Mouse (Mus musculus) T-cell, adult 2 months (primary cell): ENCODE results near the gene Olfr1062.
"Not testable (repeated sequence)": the region's sequence is repeated elsewhere in the genome, so short reads cannot be mapped to it uniquely, and the experiment has no call there.

Experiments
- DNase-seq: peaks from one replicate; pipeline ENCODE4 v3.0.0; 2022; ENCODE audit warnings: low spot score

Gene Olfr1062

DNA sequence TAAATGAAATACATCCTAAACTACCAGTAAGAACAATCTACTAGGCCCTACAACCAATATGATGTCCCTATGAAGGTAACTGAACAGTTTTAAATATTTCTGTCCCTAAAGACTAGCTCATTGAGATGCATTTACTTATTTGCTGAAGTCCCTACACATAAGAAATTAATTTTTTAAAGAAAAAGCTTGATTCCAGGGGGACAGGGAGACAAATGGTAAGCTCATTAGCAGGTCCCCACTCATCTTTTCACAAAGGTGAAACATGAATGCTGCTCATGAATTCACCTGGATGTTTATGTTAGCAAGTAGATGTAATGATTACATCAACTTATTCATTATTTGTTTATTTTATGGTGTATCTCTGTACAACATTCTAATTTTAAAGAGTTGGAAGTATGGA, at the start of gene Olfr1062:
Gene Olfr1062, minus strand, starts transcription at position 101 of the 400 bp plus-strand sequence.
- not testable (repeated sequence) for DNase-seq

DNA sequence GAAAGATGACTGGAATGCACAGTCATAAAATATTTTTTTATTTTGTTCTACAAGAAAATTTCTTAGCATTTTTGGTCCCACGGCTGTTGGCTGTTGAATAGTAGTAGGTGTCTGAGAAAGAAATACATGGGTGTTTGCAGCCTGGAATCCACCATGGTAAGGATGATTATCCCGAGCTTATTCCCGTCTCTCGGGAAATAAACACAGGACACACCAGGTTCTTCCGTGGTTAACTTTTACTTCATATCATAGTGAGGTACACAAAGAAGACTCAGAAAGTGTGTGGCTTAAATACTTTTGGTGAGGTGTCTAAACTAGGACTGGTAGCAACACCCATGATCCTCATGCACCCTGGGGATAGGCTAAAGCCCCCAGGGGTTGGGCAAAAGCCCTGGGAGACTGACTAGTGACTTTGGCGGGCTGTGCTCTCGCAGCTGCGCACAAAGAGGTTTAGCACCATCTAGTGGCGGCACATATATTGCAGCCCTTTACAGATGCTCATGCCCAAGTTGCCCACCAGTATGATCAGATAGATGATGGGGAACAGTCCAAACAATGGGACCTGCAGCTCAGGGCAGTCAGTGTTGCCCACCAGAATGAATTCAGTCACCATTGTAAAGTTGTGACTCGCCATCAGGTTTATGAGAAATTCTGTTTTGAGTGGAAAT, 38.0 kb upstream of the Olfr1062 start:
- DNase-seq = no peak

DNA sequence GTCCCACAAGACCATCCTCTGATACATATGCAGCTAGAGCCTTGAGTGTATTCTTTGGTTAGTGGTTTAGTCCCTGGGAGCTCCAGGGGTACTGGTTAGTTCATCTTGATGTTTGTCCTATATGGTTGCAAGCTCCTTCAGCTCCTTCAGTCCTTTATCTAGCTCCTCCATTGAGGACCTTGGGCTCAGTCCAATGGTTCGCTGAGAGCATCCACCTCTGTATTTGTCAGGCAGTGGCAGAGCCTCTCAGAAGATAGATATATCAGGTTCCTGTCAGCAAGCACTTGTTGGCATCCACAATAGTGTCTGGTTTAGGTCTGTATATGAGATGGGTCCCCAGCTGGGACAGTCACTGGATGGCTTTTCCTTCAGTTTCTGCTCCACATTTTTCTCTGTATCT, 33.9 kb upstream of the Olfr1062 start:
- DNase-seq = no peak

DNA sequence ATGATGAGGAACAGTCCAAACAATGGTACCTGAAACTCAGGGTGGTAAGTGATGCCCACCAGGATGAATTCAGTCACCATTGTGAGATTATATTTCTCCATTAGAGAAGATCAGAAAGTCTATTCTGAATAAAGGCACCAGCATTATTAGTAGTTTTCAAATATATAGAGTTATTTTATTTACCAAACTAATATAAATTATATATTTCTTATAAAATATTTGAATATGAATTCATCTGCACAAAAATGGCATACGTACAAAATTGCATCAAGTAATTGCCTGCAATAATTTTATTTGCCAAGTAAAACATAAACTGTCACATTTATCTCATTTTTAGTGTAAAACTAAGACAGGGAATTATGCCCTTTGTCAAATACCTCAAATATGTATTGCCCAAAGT, 29.6 kb upstream of the Olfr1062 start, which contains the start of gene Olfr1066:
Gene Olfr1066, minus strand, starts transcription at position 101 of the 400 bp plus-strand sequence.
- no peak for DNase-seq

DNA sequence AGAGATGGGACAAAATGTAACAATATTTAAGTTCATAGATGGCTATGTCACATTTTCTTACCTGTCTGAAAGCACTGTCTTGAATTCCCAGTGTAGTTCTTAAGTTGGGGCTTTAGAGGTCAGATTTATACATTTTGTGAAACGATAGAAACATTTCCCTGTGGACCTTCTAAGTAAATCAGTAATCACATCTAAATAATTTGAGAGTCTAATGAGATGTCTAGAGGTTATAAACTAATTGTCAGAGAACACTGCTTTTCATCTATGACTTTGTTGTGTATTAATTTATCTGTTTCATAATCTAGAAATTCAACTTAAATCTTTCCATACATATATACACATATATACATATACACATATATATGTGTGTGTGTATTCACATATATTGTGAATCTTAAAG, 23.9 kb upstream of the Olfr1062 start, which contains the start of gene Olfr1065:
Gene Olfr1065, minus strand, starts transcription at position 101 of the 400 bp plus-strand sequence.
- DNase-seq = not testable (repeated sequence)

DNA sequence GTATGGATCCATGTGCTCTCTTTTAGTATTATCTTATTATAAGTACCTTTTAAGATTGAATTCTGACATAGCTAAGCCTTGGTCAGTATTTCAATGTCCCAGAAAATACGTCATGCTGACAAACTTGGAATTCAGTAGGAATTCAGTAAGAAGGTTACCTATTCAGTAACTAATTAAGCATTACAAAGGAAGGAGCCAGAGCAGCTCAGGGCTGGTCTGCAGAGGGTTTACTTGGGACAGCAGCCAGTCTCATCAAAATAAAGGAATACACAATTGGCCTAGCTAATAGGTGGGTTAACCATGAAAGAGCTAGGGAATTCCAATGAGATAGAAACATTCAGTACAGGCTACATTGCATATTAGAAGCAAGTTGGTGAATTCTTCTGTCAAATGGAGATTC, 15.6 kb upstream of the Olfr1062 start:
- not testable (repeated sequence) for DNase-seq

DNA sequence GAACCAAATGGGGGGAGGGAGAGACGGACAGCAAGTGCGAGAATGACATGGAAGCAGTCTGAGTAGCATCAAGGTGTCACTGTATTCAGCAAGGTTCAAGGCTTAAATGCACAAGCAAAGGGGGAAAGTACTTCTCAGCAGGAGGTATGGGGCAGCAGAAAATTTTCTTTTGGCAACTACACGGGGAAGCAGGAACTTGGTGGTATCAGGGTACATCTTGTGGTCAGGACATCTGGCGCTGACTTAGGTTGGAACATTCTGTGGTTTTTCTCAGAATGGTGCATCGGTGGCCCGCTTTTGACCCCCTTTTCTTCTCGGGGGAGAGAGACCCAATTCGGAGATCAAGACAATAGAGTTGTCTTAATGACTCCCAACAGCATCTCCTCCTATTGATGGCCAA, 2.0 kb upstream of the Olfr1062 start:
- DNase-seq = not testable (repeated sequence)

DNA sequence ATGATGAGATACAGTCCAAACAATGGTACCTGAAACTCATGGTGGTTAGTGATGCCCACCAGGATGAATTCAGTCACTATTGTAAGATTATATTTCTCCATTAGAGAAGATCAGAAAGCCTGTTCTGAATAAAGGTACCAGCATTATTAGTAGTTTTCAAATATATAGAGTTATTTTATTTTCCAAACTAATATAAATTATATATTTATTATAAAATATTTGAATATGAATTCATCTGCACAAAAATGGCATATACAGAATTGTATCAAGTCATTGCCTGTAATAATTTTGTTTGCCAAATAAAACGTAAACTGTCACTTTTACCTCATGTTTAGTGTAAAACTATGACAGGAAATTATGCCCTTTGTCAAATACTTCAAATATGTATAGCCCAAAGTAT, 12.6 kb downstream of the Olfr1062 start, which contains the start of gene Olfr1061:
Gene Olfr1061, minus strand, starts transcription at position 101 of the 400 bp plus-strand sequence.
- no peak for DNase-seq

DNA sequence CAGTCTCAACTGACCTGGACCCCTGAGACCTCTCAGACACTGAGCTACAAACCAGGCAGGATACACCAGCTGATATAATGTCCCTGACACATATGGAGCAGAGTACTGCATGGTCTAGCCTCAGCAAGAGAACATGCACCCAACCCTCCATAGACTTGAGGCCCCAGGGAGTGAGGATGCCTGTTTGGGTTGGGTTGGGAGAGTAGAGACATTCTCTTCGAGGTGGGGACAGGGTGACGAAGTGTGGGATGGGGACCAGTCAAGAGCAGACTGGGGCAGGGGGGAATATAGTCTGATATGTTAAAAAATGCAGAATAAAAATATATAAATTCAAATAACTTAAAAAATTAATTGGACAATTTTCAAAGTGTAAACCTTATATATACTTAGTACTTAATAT, 31.4 kb downstream of the Olfr1062 start:
- DNase-seq = no peak

DNA sequence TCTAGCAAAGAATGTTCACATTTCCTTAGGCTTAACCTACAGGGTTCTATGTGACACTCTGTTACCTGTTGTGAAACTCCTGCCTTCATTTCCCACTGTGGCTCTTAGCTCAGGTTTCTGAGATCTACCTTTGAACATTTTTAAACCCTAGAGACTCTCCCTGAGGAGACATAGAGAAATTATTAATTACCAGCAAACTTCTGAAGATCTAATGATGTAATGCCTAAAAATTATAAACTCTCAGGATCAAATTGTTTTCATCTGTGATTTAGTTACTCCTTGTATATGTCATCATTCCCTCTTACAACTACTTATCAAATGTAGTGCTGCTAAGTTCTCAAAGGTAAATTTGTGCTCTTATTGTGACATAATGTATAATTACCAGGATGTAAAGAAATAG, 38.1 kb downstream of the Olfr1062 start, which contains the start of gene Olfr1058:
Gene Olfr1058, minus strand, starts transcription at position 101 of the 400 bp plus-strand sequence.
- not testable (repeated sequence) for DNase-seq

DNA sequence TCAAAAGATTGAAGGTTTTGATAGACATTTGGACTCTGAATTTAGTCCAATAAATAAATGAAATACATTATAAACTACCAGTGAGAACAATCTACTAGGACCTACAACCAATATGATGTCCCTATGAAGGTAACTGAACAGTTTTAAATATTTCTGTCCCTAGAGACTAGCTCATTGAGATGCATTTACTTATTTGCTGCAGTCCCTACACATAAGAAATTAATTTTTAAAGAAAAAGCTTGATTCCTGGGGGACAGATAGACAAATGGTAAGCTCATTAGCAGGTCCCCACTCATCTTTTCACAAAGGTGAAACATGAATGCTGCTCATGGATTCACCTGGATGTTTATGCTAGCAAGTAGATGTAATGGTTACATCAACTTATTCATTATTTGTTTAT, 48.3 kb downstream of the Olfr1062 start, which contains the start of gene Olfr1057:
Gene Olfr1057, minus strand, starts transcription at position 101 of the 400 bp plus-strand sequence.
- DNase-seq = no peak
